Mouse (Mus musculus): ENCODE data around the gene Pus3. TPM values are rescaled to one million over a fixed set of nuclear protein-coding genes. Genes with fewer than 3 reads are reported as not detected.

Gene Pus3
- 23.4 TPM for polyA plus RNA-seq (2017; shearing (Covaris generic))

GRCm38 (mm10) chr9:35558257-35559008 lies at the start of gene Pus3, which contains the start of gene Ddx25:
Pus3 (plus strand) TSS chr9:35558595.
Ddx25 (minus strand) TSS chr9:35558528.

DNA sequence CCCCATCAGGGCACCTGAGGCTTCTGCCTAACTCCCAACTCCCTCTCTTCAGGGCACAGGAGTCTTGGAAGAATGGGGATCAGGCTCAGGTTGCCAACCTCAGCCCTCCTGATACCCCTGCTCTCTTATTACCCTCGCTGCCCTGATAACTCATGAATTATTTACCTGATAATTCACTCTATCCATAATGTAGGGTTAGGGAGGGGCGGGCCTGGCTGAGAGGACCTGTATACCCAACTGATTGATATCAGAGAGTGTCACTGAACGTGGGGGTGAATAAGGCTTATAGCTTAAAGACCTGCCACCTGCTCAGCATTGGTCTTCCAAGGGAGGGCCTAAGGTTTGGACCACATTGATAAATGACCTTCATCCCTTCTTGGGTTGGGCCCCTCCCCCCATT lies 40.2 kb upstream of the Pus3 start, which contains the start of gene Gm1113:
Gene Gm1113 (minus strand): TSS at position 101 of the 400 bp plus-strand sequence.

GRCm38 (mm10) chr9:35569571-35570534 lies 11.5 kb downstream of the Pus3 start, which contains the start of the genes Pate2 and Hyls1:
Pate2 (plus strand) TSS chr9:35570284.
Hyls1 (minus strand) TSS chr9:35570398.

DNA sequence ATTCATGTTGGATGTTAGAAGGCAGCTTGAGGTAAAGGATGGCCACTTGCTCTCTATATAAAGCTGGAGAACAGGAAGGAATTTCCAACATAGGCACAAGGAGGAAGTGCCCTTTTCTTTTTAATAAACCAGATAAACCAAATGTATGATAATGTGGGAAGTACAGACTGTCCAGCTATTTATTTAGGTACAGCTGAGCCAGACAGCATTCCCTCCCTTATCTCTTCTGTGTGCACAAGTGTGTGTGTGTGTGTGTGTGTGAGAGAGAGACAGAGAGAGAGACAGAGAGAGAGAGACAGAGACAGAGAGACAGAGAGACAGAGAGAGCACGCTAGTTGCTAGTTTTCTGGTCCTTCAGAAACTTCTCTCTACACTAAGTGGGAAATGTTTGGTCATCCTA lies 53.4 kb downstream of the Pus3 start, which contains the start of gene Pate4:
Gene Pate4 (minus strand): TSS at position 101 of the 400 bp plus-strand sequence.

Other genes with a start within 250 kb of the Pus3 start
- 14.4 TPM for gene Cdon, start 137.5 kb upstream of the Pus3 start, polyA plus RNA-seq (2017; shearing (Covaris generic))
- not detected for gene Gm1113, start 40.3 kb upstream of the Pus3 start, polyA plus RNA-seq (2017; shearing (Covaris generic))
- 0.05 TPM for gene Ddx25, start 67 bp upstream of the Pus3 start, polyA plus RNA-seq (2017; shearing (Covaris generic))
- not detected for gene Pate2, start 11.7 kb downstream of the Pus3 start, polyA plus RNA-seq (2017; shearing (Covaris generic))
- gene Hyls1, start 11.8 kb downstream of the Pus3 start, polyA plus RNA-seq (2017; shearing (Covaris generic)) = 7.5 TPM
- gene Pate4, start 53.3 kb downstream of the Pus3 start, polyA plus RNA-seq (2017; shearing (Covaris generic)) = not detected
- not detected for gene Pate3, start 89.6 kb downstream of the Pus3 start, polyA plus RNA-seq (2017; shearing (Covaris generic))
- gene Pate1, start 128.8 kb downstream of the Pus3 start, polyA plus RNA-seq (2017; shearing (Covaris generic)) = not detected
- not detected for gene Gm17677, start 182.5 kb downstream of the Pus3 start, polyA plus RNA-seq (2017; shearing (Covaris generic))
- not detected for gene Gm17727, start 219.5 kb downstream of the Pus3 start, polyA plus RNA-seq (2017; shearing (Covaris generic))
- not detected for gene Gm27235, start 231.5 kb downstream of the Pus3 start, polyA plus RNA-seq (2017; shearing (Covaris generic))
- not detected for gene D730048I06Rik, start 231.5 kb downstream of the Pus3 start, polyA plus RNA-seq (2017; shearing (Covaris generic))

Measured in effector memory CD4-positive, alpha-beta T cell, adult 5 months (primary cell).